Mouse (Mus musculus): ENCODE results near the gene Aamdc.

DNA sequence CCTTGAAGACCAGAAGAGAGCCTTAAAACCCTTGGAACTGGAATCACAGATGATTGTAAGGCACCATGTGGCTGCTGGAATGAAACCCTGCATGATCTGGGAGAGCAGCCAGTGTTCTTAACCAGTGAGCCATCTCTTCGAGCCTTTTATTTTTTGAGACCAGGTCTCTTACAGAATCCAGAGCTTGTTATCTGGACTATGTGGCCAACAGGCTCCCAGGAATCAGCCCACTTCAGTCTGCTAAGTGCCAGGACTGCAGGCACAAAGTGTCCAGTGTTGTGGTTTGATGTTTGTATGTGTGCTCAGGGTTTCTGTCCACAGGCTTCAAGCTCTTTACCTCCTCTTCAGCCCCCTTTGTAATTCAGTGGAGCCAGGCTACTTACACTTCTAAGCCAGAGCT, 64.5 kb downstream of the Aamdc start:
- TF ChIP-seq CTCF (conservative IDR thresholded peaks at IDR 0.05; ENCODE audit: low read length) = no peak
- TF ChIP-seq NANOG (IDR thresholded peaks at IDR 0.05; ENCODE audit: borderline replicate concordance, low read length) = no peak
